Mouse (Mus musculus): ENCODE results near the gene Lrrc4b.

The Lrrc4b gene

GRCm38 (mm10) chr7:44463556-44464225 lies 34.9 kb downstream of the Lrrc4b start:
- in situ Hi-C loops (cut with MboI, MseI): no loop called here

- in situ Hi-C loops (cut with MboI, MseI): no loop called here
These were observed 35.7 kb downstream of the Lrrc4b start for GRCm38 (mm10) chr7:44464511-44464910.

GRCm38 (mm10) chr7:44465111-44465510 lies 36.3 kb downstream of the Lrrc4b start, which contains the start of gene Aspdh:
Gene Aspdh, plus strand, starts transcription at chr7:44465391.
- in situ Hi-C loops (cut with MboI, MseI): no loop called here

- in situ Hi-C loops (cut with MboI, MseI): no loop called here
These were observed 37.4 kb downstream of the Lrrc4b start for GRCm38 (mm10) chr7:44466006-44466887.

GRCm38 (mm10) chr7:44466888-44467311 lies 38.1 kb downstream of the Lrrc4b start:
- in situ Hi-C loops (cut with MboI, MseI): no loop called here

- in situ Hi-C loops (cut with MboI, MseI): no loop called here
These were observed 39.1 kb downstream of the Lrrc4b start, which contains the start of gene Josd2 for GRCm38 (mm10) chr7:44467811-44468411. Gene Josd2, plus strand, starts transcription at chr7:44467980.

GRCm38 (mm10) chr7:44468644-44469285 lies 39.9 kb downstream of the Lrrc4b start:
- in situ Hi-C loops (cut with MboI, MseI): no loop called here

- in situ Hi-C loops (cut with MboI, MseI): no loop called here
These were observed 41.2 kb downstream of the Lrrc4b start for GRCm38 (mm10) chr7:44469677-44470675.

- in situ Hi-C loops (cut with MboI, MseI): no loop called here
These were observed 42.1 kb downstream of the Lrrc4b start for GRCm38 (mm10) chr7:44470696-44471612.

GRCm38 (mm10) chr7:44471880-44472557 lies 43.2 kb downstream of the Lrrc4b start:
- in situ Hi-C loops (cut with MboI, MseI): no loop called here

GRCm38 (mm10) chr7:44472558-44472885 lies 43.7 kb downstream of the Lrrc4b start:
- in situ Hi-C loops (cut with MboI, MseI): no loop called here

- in situ Hi-C loops (cut with MboI, MseI): no loop called here
These were observed 44.3 kb downstream of the Lrrc4b start for GRCm38 (mm10) chr7:44472961-44473646.

GRCm38 (mm10) chr7:44474419-44474818 lies 45.6 kb downstream of the Lrrc4b start:
- in situ Hi-C loops (cut with MboI, MseI): no loop called here

GRCm38 (mm10) chr7:44475046-44475614 lies 46.3 kb downstream of the Lrrc4b start:
- in situ Hi-C loops (cut with MboI, MseI): no loop called here

- in situ Hi-C loops (cut with MboI, MseI): loop anchor here (5.0 kb wide), 1 partner anchor 221 kb away; the partner anchor contains the start of gene Gm15517
These were observed 54.1 kb downstream of the Lrrc4b start for GRCm38 (mm10) chr7:44482836-44483435.

GRCm38 (mm10) chr7:44484109-44484508 lies 55.3 kb downstream of the Lrrc4b start:
- in situ Hi-C loops (cut with MboI, MseI): loop anchor here (5.0 kb wide), 1 partner anchor 222 kb away; the partner anchor contains the start of gene Gm15517

- in situ Hi-C loops (cut with MboI, MseI): loop anchor here (5.0 kb wide), 1 partner anchor 223 kb away; the partner anchor contains the start of gene Gm15517
These were observed 56.2 kb downstream of the Lrrc4b start for GRCm38 (mm10) chr7:44484841-44485571.
